Mouse (Mus musculus): ENCODE measurements at regions not wholly inside any gene's neighbourhood (a gene's known extent, or its start where the extent isn't known, plus 50 kb on each side); places are given as distances from the start of the nearest gene placed in this dataset.
"Not testable (repeated sequence)": the region's sequence is repeated elsewhere in the genome, so short reads cannot be mapped to it uniquely, and the experiment has no call there.

GRCm38 (mm10) chr12:25475180-25475758 is 378.3 kb upstream of the Id2 start:
- in situ Hi-C loops (cut with MboI, MseI), result no loop called here

- in situ Hi-C loops (cut with MboI, MseI), result no loop called here
These were observed 372.2 kb upstream of the Id2 start for GRCm38 (mm10) chr12:25469181-25469580.

GRCm38 (mm10) chr12:25467789-25468188 is 370.8 kb upstream of the Id2 start:
- in situ Hi-C loops (cut with MboI, MseI), result no loop called here

GRCm38 (mm10) chr12:25462690-25463089 is 365.8 kb upstream of the Id2 start:
- in situ Hi-C loops (cut with MboI, MseI), result not testable (repeated sequence)

- in situ Hi-C loops (cut with MboI, MseI), result no loop called here
These were observed 358.5 kb upstream of the Id2 start for GRCm38 (mm10) chr12:25455281-25455989.

- in situ Hi-C loops (cut with MboI, MseI), result no loop called here
These were observed 356.4 kb upstream of the Id2 start for GRCm38 (mm10) chr12:25453356-25453755.

- in situ Hi-C loops (cut with MboI, MseI), result no loop called here
These were observed 354.2 kb upstream of the Id2 start for GRCm38 (mm10) chr12:25451156-25451555.

GRCm38 (mm10) chr12:25444355-25444754 is 347.4 kb upstream of the Id2 start:
- in situ Hi-C loops (cut with MboI, MseI), result no loop called here

GRCm38 (mm10) chr12:25439029-25439551 is 342.1 kb upstream of the Id2 start:
- in situ Hi-C loops (cut with MboI, MseI), result no loop called here

- in situ Hi-C loops (cut with MboI, MseI), result no loop called here
These were observed 341.5 kb upstream of the Id2 start for GRCm38 (mm10) chr12:25438217-25439028.

- in situ Hi-C loops (cut with MboI, MseI), result no loop called here
These were observed 340.6 kb upstream of the Id2 start for GRCm38 (mm10) chr12:25437556-25437955.

GRCm38 (mm10) chr12:25436220-25436911 is 339.4 kb upstream of the Id2 start:
- in situ Hi-C loops (cut with MboI, MseI), result no loop called here

GRCm38 (mm10) chr12:25432796-25433195 is 335.9 kb upstream of the Id2 start:
- in situ Hi-C loops (cut with MboI, MseI), result no loop called here

GRCm38 (mm10) chr12:25430911-25431310 is 334.0 kb upstream of the Id2 start:
- in situ Hi-C loops (cut with MboI, MseI), result no loop called here

- in situ Hi-C loops (cut with MboI, MseI), result no loop called here
These were observed 331.1 kb upstream of the Id2 start for GRCm38 (mm10) chr12:25427911-25428642.

- in situ Hi-C loops (cut with MboI, MseI), result loop anchor here (5.0 kb wide), 1 partner anchor 325 kb away; no protein-coding TSS in a partner anchor
These were observed 320.4 kb upstream of the Id2 start for GRCm38 (mm10) chr12:25417336-25417735.

GRCm38 (mm10) chr12:25416571-25416970 is 319.6 kb upstream of the Id2 start:
- in situ Hi-C loops (cut with MboI, MseI), result loop anchor here (5.0 kb wide), 1 partner anchor 324 kb away; no protein-coding TSS in a partner anchor

GRCm38 (mm10) chr12:25415641-25416040 is 318.7 kb upstream of the Id2 start:
- in situ Hi-C loops (cut with MboI, MseI), result loop anchor here (5.0 kb wide), 1 partner anchor 323 kb away; no protein-coding TSS in a partner anchor

- in situ Hi-C loops (cut with MboI, MseI), result loop anchor here (5.0 kb wide), 1 partner anchor 323 kb away; no protein-coding TSS in a partner anchor
These were observed 318.3 kb upstream of the Id2 start for GRCm38 (mm10) chr12:25415232-25415631.

- in situ Hi-C loops (cut with MboI, MseI), result no loop called here
These were observed 310.4 kb upstream of the Id2 start for GRCm38 (mm10) chr12:25407301-25407700.

GRCm38 (mm10) chr12:25400326-25400725 is 303.4 kb upstream of the Id2 start:
- in situ Hi-C loops (cut with MboI, MseI), result no loop called here

All from T-helper 1 cell (primary cell).